Mouse (Mus musculus) thymus, postnatal 4 days (tissue): ENCODE results near the gene Zfp950.
"Not testable (repeated sequence)": the region's sequence is repeated elsewhere in the genome, so short reads cannot be mapped to it uniquely, and the experiment has no call there.

ENCODE experiments used
- DNase-seq: peaks from one replicate; pipeline ENCODE4 v3.0.0; 2021

Gene Zfp950

GRCm38 (mm10) chr19:61140342-61141206, at the start of gene Zfp950:
Gene Zfp950, minus strand, starts transcription at chr19:61140840.
- peak; percentile 76 for DNase-seq

- not testable (repeated sequence) for DNase-seq
Observed at GRCm38 (mm10) chr19:61183590-61183989, 43.0 kb upstream of the Zfp950 start, which contains the start of gene Gm6020. Gene Gm6020, plus strand, starts transcription at chr19:61183890.

DNA sequence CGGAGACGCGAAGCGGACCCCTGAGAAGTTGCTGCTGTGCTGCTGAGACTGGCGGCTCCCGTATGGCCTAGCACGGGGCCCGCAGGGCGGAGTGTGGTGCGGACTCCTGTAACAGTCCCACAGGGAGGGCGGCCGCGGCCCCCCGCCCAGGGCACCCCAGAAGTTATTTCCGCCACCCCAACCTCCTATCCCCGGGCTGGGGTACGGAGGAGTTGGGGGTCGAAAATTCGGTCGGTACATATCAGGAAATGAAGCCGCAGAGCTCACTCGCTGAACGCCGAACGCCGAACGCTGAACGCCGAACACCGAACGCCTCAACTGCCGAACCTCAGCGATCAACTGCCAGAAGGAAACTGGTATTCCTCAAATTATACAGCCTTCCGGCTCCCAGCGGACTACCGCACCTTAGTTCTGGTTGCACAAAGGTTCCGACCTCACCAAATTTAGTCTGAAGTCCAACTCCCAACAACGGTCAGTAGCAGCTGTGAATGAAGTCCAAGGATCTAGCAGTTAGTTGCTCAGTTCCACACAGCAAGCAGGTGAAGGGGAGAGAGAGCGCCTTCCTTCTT, 35.2 kb upstream of the Zfp950 start, which contains the start of gene Gm7102:
Gene Gm7102 (minus strand): TSS at position 554 of the 569 bp plus-strand sequence.
- DNase-seq = peak; percentile 19

DNA sequence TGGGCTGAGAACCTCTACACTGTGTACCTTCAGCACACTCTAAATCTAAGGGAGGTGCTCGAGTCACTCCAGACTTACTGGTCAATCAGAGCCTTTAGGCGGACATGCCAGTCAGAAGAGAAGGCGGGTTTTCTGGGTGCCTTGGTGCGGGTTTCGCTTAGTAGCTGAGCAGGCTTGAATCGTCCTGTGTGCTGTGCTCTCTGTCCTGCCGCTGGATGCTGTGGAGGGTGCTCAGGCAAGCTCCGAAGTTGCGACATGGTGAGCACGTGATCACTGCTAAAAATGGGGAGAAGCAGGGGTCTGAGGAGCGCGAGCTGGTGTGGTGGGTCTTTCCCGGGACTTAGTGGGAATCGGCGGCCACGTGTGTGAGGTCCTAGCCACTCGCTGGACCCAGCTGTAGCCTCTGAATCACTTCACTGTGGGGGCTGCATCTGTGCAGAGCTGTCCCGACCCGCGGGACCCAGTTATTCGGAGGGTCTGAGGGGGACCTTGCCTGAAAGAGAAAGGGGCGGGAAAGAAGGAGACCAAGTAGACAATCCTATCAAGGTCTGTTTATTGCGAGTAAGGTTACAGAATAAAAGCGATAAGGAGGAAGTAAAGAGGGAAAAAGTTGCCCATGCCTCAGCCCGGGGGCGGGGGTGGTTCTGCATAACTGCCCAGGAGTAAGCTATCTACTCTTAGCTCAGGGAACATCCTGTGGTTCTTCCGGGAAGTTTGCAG, 11.2 kb upstream of the Zfp950 start:
- DNase-seq = peak; percentile 22

DNA sequence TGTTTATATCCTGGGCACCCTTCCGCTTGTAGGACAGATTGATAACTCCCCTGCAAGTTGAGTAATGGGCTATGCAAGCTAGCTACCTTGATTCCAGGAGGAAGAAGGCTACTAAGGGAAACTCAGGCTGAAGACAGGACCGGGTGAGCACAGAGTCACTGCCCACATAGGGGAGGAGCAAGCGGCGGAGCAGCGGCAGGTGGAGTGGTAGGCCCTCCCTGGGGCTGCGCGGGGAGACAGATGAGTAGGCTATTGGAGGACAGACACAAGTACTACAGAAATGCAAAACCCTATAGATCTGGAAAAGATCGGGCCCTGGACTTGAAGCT, 10.7 kb upstream of the Zfp950 start:
- DNase-seq = peak; percentile 33

DNA sequence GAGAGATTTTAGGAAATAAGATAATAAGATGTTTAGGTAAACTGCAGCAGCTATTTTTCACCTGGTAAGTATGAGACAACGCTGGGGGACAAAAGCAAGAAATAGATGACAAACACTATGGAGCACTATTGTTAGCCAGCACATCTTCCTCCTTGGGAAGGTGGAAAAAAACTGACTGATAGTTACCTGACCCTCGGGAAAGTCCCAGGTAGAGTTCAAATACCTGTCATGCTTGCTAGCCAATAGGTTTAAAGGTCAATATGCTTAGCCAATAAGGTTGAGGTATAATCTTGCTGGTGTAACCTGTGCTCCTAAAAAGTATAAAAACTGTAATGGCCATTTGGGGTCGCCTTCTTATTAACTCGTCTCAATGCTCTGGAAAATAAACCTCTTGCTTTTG, 659 bp upstream of the Zfp950 start:
- DNase-seq = no peak

- no peak for DNase-seq
Observed at GRCm38 (mm10) chr19:61138655-61139054, 2.0 kb downstream of the Zfp950 start.

DNA sequence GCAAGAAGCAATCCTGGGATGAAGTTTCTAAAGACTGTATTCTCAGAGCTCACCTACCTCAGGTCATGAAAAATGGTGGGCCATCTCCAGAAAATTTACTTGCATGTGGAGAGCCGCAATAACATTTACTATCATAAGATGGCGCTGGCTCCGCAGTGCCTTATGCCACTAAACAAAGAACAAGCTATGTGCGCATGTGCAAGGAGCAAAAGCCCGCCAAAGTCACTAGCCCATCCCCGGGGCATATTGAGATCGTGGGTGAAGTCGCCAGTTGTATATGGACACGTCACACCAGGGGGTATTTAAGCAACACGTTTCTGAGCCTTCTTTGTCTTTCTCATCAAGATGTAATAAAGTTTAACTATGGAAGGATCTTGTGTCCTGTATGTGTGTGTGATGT, 9.5 kb downstream of the Zfp950 start:
- no peak for DNase-seq

- peak; percentile 71 for DNase-seq
Observed at GRCm38 (mm10) chr19:61110184-61110583, 30.5 kb downstream of the Zfp950 start.

- no peak for DNase-seq
Observed at GRCm38 (mm10) chr19:61097764-61098163, 42.9 kb downstream of the Zfp950 start.

- DNase-seq = no peak
Observed at GRCm38 (mm10) chr19:61096776-61097175, 43.9 kb downstream of the Zfp950 start.

DNA sequence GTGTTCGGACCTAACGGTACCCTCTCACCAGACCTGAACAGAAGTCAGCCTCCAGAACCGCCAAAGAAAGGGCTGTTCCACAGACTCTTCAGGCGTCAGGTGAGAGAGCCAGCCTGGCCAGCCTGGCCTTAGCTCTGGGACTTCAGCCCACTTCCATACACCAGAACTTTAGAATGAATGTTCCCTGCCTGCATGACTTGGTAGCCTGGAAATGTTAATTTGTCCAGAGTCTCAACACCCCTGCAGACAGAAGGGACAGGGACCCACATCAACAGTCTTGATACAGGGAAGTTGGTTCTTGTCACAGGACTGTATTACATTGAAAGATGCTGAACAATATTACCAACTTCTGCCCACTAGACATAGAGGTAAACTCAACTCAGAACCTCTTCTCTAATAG, 50.1 kb downstream of the Zfp950 start:
- DNase-seq = no peak

GRCm38 (mm10) chr19:61089001-61089400, 51.6 kb downstream of the Zfp950 start:
- no peak for DNase-seq

GRCm38 (mm10) chr19:61087781-61088180, 52.9 kb downstream of the Zfp950 start:
- DNase-seq = no peak

- no peak for DNase-seq
Observed at GRCm38 (mm10) chr19:61085217-61085616, 55.4 kb downstream of the Zfp950 start.

DNA sequence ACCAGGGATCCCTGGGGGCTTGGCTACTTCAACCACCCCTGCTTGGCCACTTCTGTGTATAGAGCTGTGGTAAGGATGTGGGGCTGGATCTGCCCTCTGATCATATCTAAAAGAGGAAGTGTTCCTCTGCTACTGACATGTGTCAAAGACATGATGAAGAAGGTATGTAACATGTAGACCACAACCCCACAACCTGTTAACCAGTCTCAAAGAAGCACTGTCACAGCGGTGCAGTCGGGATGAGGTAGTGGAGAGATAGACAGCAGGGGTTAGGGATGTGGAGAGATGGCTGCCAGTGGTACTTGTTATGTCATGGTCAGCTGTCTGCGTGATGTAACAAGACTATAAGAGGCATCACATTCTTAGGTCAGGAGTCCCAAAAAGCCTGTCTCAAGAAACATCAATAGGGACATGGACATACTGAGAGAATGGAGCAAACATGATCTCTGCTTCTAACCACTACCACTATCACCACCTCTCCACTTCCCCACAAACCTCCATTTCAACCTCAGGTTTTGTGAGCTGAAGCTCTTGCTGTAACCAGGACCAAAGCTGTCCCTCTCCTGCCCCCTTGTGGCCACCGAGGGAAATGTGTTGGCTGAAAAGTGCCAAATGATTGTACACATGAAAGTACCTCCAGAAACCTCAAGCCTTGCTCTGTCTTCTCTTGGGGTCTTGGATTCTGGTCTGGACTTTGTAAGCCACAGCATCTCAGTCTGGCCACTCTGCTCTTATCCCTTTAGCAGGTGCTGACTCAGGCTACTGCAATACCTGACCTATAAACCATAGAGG, 56.3 kb downstream of the Zfp950 start:
- DNase-seq = peak; percentile 90

DNA sequence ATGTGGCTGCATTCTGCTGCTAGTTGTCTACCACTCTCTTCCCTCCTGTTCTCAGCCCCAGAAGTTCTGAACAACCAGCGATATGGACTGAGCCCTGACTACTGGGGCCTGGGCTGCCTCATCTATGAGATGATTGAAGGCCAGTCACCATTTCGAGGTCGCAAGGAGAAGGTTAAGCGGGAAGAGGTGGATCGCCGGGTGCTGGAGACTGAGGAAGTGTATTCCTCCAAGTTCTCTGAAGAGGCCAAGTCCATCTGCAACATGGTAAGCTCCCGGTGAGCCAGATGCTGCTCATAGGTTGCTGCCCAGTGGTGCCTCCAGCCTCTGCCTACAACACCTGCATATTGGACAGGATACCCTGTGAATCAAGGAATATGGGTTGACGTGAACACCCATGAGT, 57.6 kb downstream of the Zfp950 start:
- DNase-seq = no peak

- DNase-seq = no peak
Observed at GRCm38 (mm10) chr19:61080251-61080749, 60.3 kb downstream of the Zfp950 start.

DNA sequence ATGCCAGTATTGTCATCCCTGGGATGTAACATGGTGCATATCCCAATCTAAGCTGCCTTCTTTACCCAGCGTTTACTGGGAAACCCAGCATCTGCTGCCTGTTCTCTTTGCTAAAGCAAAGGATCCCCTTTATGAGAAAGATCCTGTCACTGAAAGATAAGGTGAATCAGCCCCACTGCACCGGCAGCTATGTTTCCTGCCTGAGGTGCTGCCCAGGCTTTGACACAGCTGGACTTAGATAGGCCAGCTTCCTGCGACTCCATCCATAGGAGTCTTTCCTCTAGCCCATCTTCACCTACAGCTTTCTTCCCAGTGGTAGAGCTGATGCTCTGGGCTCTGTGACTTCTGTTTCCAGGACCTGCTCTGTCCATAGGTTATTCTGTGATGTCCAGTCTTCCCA, 62.0 kb downstream of the Zfp950 start:
- DNase-seq = no peak

DNA sequence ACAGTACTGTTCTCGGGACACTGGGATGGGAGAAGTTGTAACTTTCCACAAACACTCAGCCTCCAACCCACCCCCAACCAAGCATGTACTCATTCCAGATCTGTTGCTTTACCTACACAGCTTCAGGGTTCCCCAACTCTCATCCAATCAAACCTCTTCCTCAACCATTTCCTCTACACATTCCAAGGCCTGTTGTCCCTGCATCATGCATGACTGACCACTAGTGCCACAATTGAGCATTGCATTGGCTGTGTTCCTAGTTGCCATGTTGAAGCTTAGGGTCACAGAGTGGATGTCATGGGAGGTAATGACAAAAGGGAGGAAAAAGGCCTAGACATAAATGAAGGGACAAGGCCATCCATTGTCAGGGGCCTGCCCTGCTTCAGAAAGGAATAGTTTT, 75.6 kb downstream of the Zfp950 start:
- no peak for DNase-seq

- DNase-seq = no peak
Observed at GRCm38 (mm10) chr19:61064386-61064785, 76.3 kb downstream of the Zfp950 start.

DNA sequence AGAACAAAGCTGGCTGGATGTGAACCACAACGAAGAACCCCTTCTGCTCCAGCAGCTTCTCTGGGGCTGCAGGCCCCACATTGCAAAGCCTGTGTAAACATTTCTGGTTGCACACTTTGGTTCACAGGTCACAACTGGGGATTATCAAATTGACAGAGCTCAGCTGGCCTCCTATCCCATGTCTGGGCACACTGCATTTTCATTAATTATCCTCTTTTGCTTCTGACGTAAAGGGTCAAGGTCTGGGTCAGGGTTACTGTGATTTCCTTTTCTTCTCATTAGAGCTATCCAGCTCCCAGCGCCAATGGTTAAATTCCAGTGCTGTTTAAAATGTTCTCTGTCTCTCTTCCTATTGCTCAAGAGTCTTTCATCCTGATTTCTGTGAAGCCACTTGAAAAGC, 83.1 kb downstream of the Zfp950 start:
- no peak for DNase-seq
